Mouse (Mus musculus) naive thymus-derived CD4-positive, alpha-beta T cell, adult 5 months (primary cell): ENCODE results near the gene Ppp1r27. TPM values are rescaled to one million over a fixed set of nuclear protein-coding genes. Genes with fewer than 3 reads are reported as not detected.

Source experiments
- polyA plus RNA-seq: library from polyadenylated mRNA; unstranded; fragments of 100-300 nt; shearing (Covaris generic); gene quantifications from one replicate; pipeline ENCODE4 v1.2.1, GENCODE M21; 2017

Ppp1r27 gene
- polyA plus RNA-seq: not detected

GRCm38 (mm10) chr11:120550810-120551440, at the start of gene Ppp1r27:
Gene Ppp1r27 (minus strand): TSS chr11:120551132.

DNA sequence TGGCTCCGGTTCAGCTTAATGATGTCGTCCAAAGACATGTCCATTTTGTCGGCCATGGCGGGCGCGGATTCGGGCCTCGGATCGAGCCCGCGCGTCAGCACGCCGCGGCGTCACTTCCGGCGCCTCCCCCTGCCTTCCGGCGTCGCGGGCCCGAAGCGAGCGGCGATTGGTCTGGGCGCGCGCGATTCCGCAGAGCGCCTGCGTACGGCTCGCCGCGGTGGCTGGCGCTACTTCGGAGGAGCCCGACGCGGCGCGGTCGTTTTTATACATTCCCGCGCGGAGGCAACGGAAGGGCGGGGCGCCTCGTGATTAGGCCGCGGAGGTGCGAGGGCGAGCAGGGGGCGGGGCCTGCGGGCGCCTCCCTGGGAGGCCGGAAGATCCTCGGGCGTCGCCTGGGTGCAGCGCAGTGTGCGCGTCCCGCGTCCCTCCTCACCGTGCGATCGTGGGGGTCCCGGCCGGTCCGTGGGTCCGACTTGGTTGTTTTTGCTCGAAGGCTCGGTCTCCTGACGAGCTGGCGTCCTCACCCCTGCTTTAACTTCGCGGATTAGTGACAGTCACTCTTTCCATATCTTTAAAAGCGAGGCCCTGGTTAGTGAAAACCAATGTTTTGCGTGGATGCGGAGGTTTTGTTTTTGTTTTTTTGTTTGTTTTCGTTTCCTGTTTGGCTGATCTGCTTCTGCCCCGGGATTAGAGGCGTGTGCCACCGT, 47.5 kb upstream of the Ppp1r27 start, which contains the start of the genes Alyref and Anapc11:
TSS of gene Alyref (minus strand) at position 83 of the 707 bp plus-strand sequence.
TSS of gene Anapc11 (plus strand) at position 139 of the 707 bp plus-strand sequence.

GRCm38 (mm10) chr11:120581490-120582267, 30.7 kb upstream of the Ppp1r27 start, which contains the start of gene Arhgdia:
Gene Arhgdia (minus strand): TSS chr11:120581624.

DNA sequence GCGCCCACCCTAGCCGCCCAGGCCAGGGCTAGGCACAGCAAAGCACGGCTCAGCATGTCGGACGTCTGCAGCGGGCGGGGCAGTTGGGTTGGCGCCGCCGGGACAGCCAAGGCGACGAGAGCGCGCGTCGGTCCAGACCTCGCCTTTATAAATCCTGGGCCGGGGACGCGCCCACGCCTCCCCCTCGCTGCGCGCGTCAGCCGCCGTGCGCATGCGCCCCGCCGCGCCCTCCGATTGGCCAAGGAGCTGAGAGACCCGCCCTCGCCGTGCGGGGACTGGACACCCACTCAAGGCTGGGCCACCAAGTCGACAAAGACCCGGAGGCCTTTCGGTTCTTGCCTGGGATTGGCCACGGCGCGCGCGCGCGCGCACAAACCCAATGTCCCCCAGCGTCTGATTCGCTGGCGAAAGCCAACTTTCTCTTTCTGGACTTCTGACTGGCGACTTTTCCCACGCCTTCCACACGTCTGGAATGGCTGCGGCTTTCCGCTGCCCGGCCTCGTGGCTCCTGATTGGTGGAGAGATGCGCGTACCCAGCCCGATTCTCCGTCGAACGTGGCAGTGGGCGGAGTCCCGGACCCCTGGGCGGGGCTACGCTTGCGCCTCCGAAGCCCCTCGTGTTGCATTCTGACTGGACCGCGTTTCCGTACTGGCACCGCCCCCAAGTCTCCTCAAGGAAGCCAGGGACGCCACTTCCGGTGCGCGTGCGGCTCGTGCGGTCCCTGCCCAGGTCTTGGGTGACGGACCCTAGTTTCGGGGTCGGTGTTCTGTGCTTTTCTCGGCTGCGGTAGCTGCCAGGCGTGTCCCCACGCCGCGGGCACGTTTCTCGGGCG, 22.0 kb upstream of the Ppp1r27 start, which contains the start of gene P4hb:
TSS of gene P4hb (minus strand) at position 502 of the 833 bp plus-strand sequence.

DNA sequence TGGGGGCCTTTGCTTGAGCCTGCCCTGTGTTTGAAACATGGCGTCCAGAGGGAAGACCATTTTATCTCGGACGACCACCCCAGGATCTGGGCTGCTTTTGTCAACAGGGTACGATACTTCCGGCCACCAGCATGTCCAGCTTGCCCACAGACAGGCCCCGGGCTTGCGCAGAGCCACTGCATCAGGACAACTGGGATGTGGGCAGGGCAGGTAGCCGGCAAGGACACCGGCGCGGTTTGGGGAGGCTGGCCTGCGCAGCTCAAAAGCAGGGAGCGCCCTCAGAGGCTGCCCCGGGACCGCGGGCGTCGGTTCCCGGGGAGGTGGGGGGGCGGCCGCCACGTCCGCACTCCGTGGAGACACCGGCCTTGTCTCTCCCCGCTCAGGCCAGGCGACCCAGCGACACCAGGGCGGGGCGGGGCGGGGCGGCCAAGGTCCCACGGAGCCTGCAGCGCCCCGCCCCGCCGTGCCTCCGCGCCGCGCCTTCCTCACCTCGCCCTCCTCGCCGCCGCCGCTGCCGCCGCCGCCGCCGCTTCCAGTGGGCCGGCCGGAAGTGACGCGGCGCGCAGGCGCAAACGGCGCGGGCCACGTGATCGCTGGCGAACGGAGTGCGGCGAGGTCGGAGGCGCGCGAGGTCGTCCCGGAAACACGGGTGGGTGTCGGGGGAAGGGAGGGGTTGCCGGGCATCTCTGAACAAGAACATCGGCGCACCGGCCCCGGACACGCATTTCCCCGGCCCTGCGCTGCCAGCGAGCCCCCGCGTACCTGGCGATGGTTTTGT, 1.6 kb downstream of the Ppp1r27 start, which contains the start of gene Mcrip1:
TSS of gene Mcrip1 (minus strand) at position 560 of the 778 bp plus-strand sequence.

DNA sequence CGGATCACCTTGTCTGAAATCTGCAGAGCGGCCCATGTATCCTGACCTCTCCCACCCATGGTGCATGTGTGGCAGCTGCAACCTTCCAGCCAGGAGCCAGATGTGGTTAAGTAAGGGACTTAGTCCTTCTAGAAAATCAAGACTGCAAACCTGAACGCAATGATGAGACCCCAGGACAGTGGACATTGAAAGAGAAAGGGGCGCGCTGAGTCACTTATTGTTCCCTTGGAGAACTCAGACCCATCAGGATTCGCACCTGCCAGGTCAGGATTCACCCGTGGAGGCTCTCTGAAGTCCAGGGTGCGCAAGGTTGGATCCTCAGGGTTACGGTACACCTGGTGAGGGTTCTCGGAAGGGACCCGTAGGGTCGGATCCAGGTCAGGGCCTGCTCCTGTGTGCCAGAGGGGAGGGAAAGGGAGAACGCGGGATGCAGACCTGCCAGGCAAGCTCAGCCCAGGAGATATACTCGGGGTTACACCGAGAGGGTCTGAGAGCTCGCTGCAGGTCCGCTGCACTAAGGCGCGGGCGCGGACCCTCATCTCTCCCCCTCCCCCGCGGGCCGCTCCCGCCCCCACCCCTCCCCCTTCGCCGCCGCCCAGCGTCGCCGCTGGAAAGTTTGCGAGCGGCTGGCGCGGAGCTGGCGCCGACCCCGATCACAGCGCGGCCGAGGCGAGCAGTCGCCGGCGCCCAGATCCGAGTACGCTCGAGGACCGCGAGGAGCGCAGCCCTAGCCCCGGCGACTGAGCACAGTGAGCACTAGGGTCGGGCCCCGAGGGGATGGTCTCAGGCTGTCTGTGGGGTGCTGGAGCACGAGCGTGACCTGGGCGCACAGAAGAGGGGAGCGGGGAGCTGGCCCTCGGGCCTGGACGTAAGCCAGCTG, 20.6 kb downstream of the Ppp1r27 start, which contains the start of gene Gcgr:
TSS of gene Gcgr (plus strand) at position 615 of the 880 bp plus-strand sequence.

Other genes with a start within 250 kb of the Ppp1r27 start
- 1,734 TPM for gene Actg1, start 202.6 kb downstream of the Ppp1r27 start, polyA plus RNA-seq
- not detected for gene Fscn2, start 189.6 kb downstream of the Ppp1r27 start, polyA plus RNA-seq
- gene Faap100, start 172.4 kb downstream of the Ppp1r27 start, polyA plus RNA-seq: 24.8 TPM
- 56.3 TPM for gene Nploc4, start 113.4 kb downstream of the Ppp1r27 start, polyA plus RNA-seq
- not detected for gene Tspan10, start 108.5 kb downstream of the Ppp1r27 start, polyA plus RNA-seq
- gene Pde6g, start 97.6 kb downstream of the Ppp1r27 start, polyA plus RNA-seq: 0.19 TPM
- gene Oxld1, start 93.1 kb downstream of the Ppp1r27 start, polyA plus RNA-seq: 2.3 TPM
- 24.3 TPM for gene Ccdc137, start 93.0 kb downstream of the Ppp1r27 start, polyA plus RNA-seq
- 11.5 TPM for gene Arl16, start 83.5 kb downstream of the Ppp1r27 start, polyA plus RNA-seq
- 43.3 TPM for gene Mrpl12, start 66.5 kb downstream of the Ppp1r27 start, polyA plus RNA-seq
- gene Slc25a10, start 59.3 kb downstream of the Ppp1r27 start, polyA plus RNA-seq: 6.9 TPM
- gene Gcgr, start 20.4 kb downstream of the Ppp1r27 start, polyA plus RNA-seq: not detected
- gene Mcrip1, start 1.4 kb downstream of the Ppp1r27 start, polyA plus RNA-seq: 80.5 TPM
- gene P4hb, start 22.1 kb upstream of the Ppp1r27 start, polyA plus RNA-seq: 187 TPM
- 668 TPM for gene Arhgdia, start 30.5 kb upstream of the Ppp1r27 start, polyA plus RNA-seq
- gene Alyref, start 47.2 kb upstream of the Ppp1r27 start, polyA plus RNA-seq: 272 TPM
- 79.1 TPM for gene Anapc11, start 47.3 kb upstream of the Ppp1r27 start, polyA plus RNA-seq
- gene Npb, start 57.3 kb upstream of the Ppp1r27 start, polyA plus RNA-seq: not detected
- gene Pcyt2, start 66.8 kb upstream of the Ppp1r27 start, polyA plus RNA-seq: 242 TPM
- gene Sirt7, start 74.1 kb upstream of the Ppp1r27 start, polyA plus RNA-seq: 190 TPM
- 23.3 TPM for gene Mafg, start 82.5 kb upstream of the Ppp1r27 start, polyA plus RNA-seq
- 1.1 TPM for gene Pycr1, start 92.6 kb upstream of the Ppp1r27 start, polyA plus RNA-seq
- not detected for gene Myadml2, start 97.0 kb upstream of the Ppp1r27 start, polyA plus RNA-seq
- not detected for gene Notum, start 110.0 kb upstream of the Ppp1r27 start, polyA plus RNA-seq
- 141 TPM for gene Aspscr1, start 121.8 kb upstream of the Ppp1r27 start, polyA plus RNA-seq
- 77.0 TPM for gene Cenpx, start 162.6 kb upstream of the Ppp1r27 start, polyA plus RNA-seq
- 69.5 TPM for gene Lrrc45, start 162.8 kb upstream of the Ppp1r27 start, polyA plus RNA-seq
- 1.1 TPM for gene Rac3, start 170.3 kb upstream of the Ppp1r27 start, polyA plus RNA-seq
- gene Dcxr, start 176.1 kb upstream of the Ppp1r27 start, polyA plus RNA-seq: 0.66 TPM
- gene Cbr2, start 181.0 kb upstream of the Ppp1r27 start, polyA plus RNA-seq: not detected
- gene Hmga1b, start 211.7 kb upstream of the Ppp1r27 start, polyA plus RNA-seq: 1.0 TPM
- 32.5 TPM for gene Rfng, start 233.1 kb upstream of the Ppp1r27 start, polyA plus RNA-seq
- gene Gps1, start 233.1 kb upstream of the Ppp1r27 start, polyA plus RNA-seq: 115 TPM
- gene Dus1l, start 245.3 kb upstream of the Ppp1r27 start, polyA plus RNA-seq: 58.8 TPM